Mouse (Mus musculus): ENCODE measurements around the gene Spryd7.
"Not testable (repeated sequence)": the region's sequence is repeated elsewhere in the genome, so short reads cannot be mapped to it uniquely, and the experiment has no call there.

Spryd7 gene

DNA sequence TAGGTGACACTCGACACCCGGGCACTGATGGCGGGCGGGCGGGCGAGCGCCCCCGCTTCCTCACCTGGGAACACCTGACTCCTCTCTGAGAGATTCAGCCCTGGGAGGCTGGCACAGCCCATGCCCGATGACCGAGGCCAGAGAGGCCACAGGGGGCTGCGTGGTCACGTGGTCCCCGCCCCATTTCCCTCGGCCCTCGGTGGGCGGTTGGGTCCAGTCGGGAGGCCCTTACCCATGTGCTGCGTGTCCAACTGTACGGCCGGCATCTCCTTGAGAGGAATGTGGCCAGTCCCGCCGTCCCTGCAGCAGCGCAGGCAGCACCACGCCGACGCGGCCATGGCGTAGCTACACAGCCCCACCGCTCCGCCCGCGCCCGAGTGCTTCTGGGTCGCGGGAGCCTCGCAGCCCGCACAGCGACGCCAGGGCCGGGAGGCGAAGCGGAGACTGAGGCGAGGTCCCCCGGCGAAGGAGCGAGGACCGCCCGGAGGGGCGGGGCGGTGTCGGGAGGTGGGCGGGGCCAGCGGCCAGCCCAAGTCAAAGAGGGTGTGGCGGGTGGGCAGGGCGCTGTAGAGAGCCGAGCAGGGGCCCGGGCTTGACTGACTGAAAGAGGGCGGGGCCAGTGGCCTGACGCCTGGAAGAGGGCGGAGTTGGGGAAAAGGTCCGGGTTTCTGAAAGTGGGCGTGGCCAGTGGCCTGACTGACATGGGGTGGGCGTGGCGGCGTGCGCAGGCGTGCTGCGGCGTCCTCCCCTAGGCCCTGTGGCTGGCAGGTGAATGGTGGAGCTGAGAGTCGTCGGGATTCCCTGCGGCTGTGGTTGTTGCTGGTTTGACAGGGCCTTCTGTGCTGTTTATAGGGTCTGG lies at the start of gene Spryd7:
Gene Spryd7, minus strand, starts transcription at position 598 of the 859 bp plus-strand sequence.
- in situ Hi-C loops (cut with MboI; ENCODE audit: low pct_unique_long_range_greater_than_20kb in 1 of 2, low sequenced_read_pairs in 2 of 2, unreplicated experiment in 1 of 2), result loop anchor here in 1 of 2 experiments (25.0 kb wide), 1 partner anchor 906 kb away; the partner anchor contains the start of gene Gucy1b2

DNA sequence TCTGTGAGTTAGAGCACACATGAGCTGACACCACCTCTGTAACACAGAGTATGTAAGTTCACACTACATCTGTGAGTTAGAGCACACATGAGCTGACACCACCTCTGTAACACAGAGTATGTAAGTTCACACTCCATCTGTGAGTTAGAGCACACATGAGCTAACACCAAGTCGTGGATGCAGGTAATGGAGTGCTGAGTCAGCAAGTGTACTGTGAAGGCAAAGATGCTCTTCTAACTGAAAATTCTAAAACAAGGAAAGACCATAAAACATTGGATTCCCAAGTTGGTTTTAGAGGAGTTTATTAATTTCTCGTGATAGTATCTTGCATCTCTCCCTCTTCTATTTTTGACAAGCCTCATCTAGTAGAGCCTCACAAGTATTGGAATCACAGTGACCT lies 49.4 kb upstream of the Spryd7 start:
- in situ Hi-C loops (cut with MboI; ENCODE audit: low pct_unique_long_range_greater_than_20kb in 1 of 2, low sequenced_read_pairs in 2 of 2, unreplicated experiment in 1 of 2), result not testable (repeated sequence)

DNA sequence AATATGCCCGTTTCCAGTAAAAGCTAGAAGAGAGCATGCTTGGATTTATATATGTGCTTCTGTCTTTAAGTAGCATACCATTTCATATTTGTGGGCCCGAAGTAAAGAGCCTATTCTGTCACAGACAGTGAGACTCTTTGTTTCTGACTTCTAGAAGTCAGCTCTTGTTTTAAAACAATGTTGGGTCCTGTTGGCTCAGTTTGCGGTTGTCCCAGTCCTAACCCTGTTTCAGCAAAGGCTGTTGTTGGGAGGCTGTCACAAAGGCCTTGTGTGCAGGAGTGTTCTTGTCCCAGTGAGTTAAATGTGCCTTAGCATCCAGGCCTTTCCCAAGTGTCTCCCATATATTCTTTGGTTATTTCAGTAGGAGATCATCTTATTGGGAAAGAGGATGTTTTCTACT lies 47.4 kb upstream of the Spryd7 start:
- in situ Hi-C loops (cut with MboI; ENCODE audit: low pct_unique_long_range_greater_than_20kb in 1 of 2, low sequenced_read_pairs in 2 of 2, unreplicated experiment in 1 of 2), result no loop called here

DNA sequence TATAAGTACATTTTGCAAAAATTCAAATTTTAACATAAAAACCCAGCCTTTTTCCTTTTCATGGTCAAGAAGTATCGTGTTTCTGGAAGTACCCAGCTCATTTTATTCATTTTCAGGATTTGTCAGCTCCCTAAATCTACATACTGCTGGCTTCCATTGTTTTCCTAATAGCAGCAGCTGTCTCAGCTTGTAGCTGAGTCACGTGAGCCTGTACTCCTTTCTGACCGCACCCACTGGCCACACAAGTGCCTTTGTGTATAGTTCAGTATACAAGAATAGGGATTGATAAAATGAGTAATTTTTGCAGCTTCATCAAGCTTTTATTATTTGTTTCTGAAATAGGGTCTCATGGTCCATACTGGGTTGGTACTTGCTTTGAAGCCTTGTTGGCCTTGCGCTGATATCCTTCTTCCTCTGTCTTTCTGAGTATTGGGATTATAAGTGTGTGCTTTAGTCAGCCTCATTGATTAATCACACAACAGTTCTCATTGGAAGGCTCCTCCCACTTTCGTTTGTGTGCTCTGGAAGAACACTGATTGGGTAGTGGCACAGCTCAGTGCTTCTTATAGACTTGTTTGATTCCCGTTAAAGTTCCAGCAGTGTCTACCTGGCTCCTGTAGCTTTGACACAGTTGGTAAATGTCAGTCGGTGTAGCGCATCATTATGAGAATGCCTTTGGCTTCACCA lies 46.5 kb upstream of the Spryd7 start:
- in situ Hi-C loops (cut with MboI; ENCODE audit: low pct_unique_long_range_greater_than_20kb in 1 of 2, low sequenced_read_pairs in 2 of 2, unreplicated experiment in 1 of 2), result no loop called here

DNA sequence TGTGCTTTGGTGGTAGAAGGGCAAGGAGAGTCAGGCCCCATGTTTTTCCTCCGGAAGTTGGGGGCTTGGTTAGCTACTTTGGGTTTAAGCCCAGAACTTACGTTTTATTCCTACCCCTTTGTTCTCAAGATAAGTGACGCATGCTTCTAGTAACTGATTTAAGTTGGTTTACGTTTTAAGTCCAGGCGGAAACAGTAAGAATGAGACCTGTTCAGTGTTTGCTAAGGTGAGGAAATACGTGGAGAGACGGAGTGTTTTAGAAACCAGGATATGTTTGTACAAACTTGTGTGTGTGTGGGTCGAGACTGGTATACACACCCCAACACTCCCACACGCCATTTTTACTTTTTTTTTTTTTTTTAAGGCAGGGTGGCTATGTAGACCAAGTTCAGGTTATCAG lies 44.7 kb upstream of the Spryd7 start:
- in situ Hi-C loops (cut with MboI; ENCODE audit: low pct_unique_long_range_greater_than_20kb in 1 of 2, low sequenced_read_pairs in 2 of 2, unreplicated experiment in 1 of 2), result no loop called here

GRCm38 (mm10) chr14:61599057-61599806 lies 42.5 kb upstream of the Spryd7 start:
- in situ Hi-C loops (cut with MboI; ENCODE audit: low pct_unique_long_range_greater_than_20kb in 1 of 2, low sequenced_read_pairs in 2 of 2, unreplicated experiment in 1 of 2), result no loop called here

DNA sequence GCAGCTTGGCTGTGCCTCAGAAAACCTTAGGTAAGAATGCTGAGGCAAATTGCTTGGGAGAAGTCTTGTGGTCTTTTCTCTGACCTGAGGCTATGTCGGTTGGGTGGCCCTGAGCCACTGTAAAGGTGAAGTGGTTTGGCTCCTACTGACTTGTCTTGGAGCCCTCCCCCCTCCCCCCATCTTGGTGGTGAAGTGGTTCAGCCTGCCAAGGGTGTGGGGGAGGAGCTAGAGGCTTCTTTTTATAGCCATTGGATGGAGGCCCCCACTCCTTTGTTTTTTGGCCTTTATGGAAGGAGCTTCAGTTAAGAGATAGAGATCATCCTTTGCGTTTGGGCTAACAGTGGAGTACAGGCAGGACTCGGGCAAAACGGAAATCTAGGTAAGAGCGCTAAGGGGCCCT lies 41.3 kb upstream of the Spryd7 start, which contains the start of gene Trim13:
Gene Trim13, plus strand, starts transcription at position 280 of the 400 bp plus-strand sequence.
- in situ Hi-C loops (cut with MboI; ENCODE audit: low pct_unique_long_range_greater_than_20kb in 1 of 2, low sequenced_read_pairs in 2 of 2, unreplicated experiment in 1 of 2), result no loop called here

DNA sequence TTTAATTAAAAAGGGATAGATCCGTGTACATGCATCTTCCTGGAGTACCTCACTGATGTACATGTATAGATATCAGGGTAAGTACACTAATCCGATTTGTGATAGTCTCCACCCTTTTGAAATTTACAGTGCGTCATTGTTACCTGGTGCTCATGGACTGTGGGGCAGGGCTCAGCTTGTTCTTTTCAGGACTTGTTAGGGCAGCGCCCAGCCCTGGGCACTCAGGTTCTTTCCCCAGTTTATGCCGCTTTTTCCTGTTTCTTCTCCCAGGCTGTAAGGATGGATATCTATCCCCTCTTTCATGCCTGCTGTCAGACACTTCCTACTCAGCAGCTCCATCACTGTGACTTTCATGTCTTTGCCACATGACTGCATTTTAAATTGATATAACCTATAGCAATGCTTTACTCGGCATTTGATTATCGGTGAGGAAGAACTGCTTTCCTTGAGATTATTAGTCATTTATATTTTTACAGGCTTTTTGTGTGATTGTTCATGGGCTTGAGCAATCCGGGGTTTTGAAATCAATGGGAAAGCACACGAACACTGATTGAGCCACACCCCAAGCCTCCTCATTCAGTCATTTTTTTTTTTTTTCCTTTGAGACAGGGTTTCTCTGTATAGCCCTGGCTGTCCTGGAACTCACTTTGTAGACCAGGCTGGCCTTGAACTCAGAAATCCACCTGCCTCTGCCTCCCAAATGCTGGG lies 40.2 kb upstream of the Spryd7 start:
- in situ Hi-C loops (cut with MboI; ENCODE audit: low pct_unique_long_range_greater_than_20kb in 1 of 2, low sequenced_read_pairs in 2 of 2, unreplicated experiment in 1 of 2), result no loop called here

DNA sequence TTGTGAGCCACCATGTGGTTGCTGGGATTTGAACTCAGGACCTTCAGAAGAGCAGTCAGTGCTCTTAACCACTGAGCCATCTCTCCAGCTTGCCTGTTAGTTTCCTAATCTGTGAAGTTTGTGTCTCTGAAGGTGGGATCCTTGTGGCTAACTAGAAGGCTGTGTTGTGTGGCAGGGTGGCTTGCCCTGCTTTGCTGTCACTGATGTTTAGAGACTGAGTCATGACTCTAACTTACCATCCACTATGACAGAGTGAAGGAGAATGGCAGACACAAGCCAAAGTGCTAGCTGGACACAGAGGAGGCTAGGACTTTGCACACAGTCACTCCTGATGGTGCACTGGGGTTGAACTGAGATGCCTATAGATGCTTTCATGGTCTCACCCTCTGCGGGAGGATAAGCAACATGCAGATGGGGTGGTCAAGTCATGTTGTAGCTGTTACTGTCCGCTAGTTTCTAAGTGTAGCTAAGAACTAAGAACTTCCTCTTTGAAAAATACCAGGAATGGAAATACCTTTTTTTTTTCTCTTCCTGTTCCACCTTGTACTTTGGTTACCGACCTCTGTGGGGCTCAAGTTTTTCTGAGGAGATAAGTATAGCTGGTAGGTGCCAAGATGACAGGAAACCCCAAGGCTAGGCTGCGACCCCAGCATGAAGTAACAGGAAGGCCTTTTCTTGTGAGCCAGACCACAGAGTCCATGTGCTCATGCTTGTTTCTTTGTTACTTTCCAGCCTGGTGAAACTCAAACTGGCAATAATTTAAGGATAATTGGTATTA lies 32.8 kb upstream of the Spryd7 start:
- in situ Hi-C loops (cut with MboI; ENCODE audit: low pct_unique_long_range_greater_than_20kb in 1 of 2, low sequenced_read_pairs in 2 of 2, unreplicated experiment in 1 of 2), result no loop called here

GRCm38 (mm10) chr14:61575941-61576340 lies 19.3 kb upstream of the Spryd7 start:
- in situ Hi-C loops (cut with MboI; ENCODE audit: low pct_unique_long_range_greater_than_20kb in 1 of 2, low sequenced_read_pairs in 2 of 2, unreplicated experiment in 1 of 2), result loop anchor here in 1 of 2 experiments (10.0 kb wide), 2 partner anchors 669 to 879 kb away; partner anchors contain the start of gene Gucy1b2

GRCm38 (mm10) chr14:61575066-61575465 lies 18.4 kb upstream of the Spryd7 start:
- in situ Hi-C loops (cut with MboI; ENCODE audit: low pct_unique_long_range_greater_than_20kb in 1 of 2, low sequenced_read_pairs in 2 of 2, unreplicated experiment in 1 of 2), result loop anchor here in 1 of 2 experiments (10.0 kb wide), 2 partner anchors 670 to 880 kb away; partner anchors contain the start of gene Gucy1b2

- in situ Hi-C loops (cut with MboI; ENCODE audit: low pct_unique_long_range_greater_than_20kb in 1 of 2, low sequenced_read_pairs in 2 of 2, unreplicated experiment in 1 of 2), result loop anchor here (10.0 to 25.0 kb wide), 3 partner anchors 673 to 890 kb away; partner anchors contain the start of gene Gucy1b2 (in 2 of the 2)
Observed at GRCm38 (mm10) chr14:61572131-61572530, 15.4 kb upstream of the Spryd7 start.

GRCm38 (mm10) chr14:61571366-61571765 lies 14.7 kb upstream of the Spryd7 start:
- in situ Hi-C loops (cut with MboI; ENCODE audit: low pct_unique_long_range_greater_than_20kb in 1 of 2, low sequenced_read_pairs in 2 of 2, unreplicated experiment in 1 of 2), result loop anchor here (10.0 to 25.0 kb wide), 3 partner anchors 673 to 891 kb away; partner anchors contain the start of gene Gucy1b2 (in 2 of the 2)

DNA sequence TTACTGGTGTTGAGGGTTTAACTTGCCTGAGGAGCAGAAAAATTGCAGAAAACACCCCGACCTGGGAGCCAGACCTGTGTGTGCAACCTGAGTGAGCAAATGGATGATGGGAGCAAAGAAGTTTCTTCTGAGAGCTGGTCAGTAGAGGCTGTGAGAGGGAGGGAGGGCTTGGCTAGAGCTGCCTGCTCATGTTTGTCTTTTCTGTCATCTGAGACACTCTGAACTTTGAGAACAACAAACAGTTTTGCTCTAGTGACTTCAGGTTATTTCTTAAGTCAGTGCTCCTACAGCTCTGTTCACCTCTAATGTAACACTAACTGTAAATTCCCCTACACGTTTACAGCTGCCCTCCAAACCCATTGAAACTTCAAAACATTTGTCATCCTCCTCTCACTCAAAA lies 12.7 kb upstream of the Spryd7 start:
- in situ Hi-C loops (cut with MboI; ENCODE audit: low pct_unique_long_range_greater_than_20kb in 1 of 2, low sequenced_read_pairs in 2 of 2, unreplicated experiment in 1 of 2), result loop anchor here in 1 of 2 experiments (25.0 kb wide), 1 partner anchor 893 kb away; the partner anchor contains the start of gene Gucy1b2

GRCm38 (mm10) chr14:61566211-61566610 lies 9.5 kb upstream of the Spryd7 start:
- in situ Hi-C loops (cut with MboI; ENCODE audit: low pct_unique_long_range_greater_than_20kb in 1 of 2, low sequenced_read_pairs in 2 of 2, unreplicated experiment in 1 of 2), result loop anchor here in 1 of 2 experiments (25.0 kb wide), 1 partner anchor 896 kb away; the partner anchor contains the start of gene Gucy1b2

DNA sequence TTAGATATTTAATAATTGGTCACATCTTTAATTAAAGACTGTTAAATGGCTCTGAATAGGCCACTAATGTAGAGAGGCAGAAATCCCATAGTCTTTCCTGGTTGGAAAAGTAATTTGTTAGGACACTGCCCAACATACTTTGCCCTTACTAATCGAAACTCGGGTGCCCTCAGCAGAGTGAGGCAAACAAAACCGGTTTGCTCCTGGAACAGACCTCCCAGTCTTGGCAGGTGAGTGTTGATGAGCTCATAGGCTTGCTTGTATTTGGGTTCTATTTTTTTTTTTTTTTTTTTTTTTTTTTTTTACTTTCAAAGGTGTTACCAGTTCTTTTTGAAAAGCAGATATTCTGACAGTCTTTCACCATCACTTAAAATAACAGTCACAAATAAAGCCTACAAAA lies 3.2 kb upstream of the Spryd7 start:
- in situ Hi-C loops (cut with MboI; ENCODE audit: low pct_unique_long_range_greater_than_20kb in 1 of 2, low sequenced_read_pairs in 2 of 2, unreplicated experiment in 1 of 2), result loop anchor here in 1 of 2 experiments (25.0 kb wide), 1 partner anchor 902 kb away; the partner anchor contains the start of gene Gucy1b2

DNA sequence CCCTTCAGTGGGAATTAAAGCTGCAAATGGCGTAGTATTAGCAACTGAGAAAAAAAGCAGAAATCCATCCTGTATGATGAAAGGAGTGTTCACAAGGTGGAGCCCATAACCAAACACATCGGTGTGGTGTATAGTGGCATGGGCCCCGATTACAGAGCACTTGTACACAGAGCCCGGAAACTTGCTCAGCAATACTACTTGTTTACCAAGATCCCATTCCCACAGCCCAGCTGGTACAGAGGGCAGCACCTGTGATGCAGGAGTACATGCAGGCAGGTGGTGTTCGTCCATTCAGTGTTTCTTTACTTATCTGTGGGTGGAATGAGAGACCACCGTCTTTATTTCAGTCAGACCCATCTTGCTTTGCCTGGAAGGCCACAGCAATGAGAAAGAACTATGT lies 2.2 kb upstream of the Spryd7 start:
- in situ Hi-C loops (cut with MboI; ENCODE audit: low pct_unique_long_range_greater_than_20kb in 1 of 2, low sequenced_read_pairs in 2 of 2, unreplicated experiment in 1 of 2), result loop anchor here in 1 of 2 experiments (25.0 kb wide), 1 partner anchor 903 kb away; the partner anchor contains the start of gene Gucy1b2

Measured in mouse embryonic stem cell (cell line).